Mouse (Mus musculus): ENCODE measurements around the gene Olfr355. TPM values are rescaled to one million over a fixed set of nuclear protein-coding genes. Genes with fewer than 3 reads are reported as not detected.

Gene Olfr355
- total RNA-seq (2021): not detected
- long read RNA-seq, experiment 1: 0 reads
- long read RNA-seq, experiment 2: 0 reads

DNA sequence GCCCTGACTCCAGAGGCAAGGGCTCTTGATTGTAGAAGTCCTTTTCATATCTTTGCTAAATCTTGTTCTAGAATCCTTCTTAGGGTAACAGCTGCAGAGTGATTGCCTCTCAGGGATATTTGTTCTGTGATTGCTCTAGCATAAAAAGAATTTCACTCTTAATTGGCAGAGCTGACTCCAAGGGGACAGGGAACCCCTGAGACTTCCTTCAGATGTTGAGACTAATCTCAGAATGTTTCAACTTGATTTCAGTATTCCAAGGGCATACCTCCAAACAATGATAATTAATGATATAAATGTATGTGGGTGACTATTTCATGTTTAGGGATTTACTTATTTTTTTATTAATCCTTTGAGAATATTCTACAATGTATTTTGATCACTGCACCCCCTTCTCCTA lies at the start of gene Olfr355:
TSS of gene Olfr355 (minus strand) at position 101 of the 400 bp plus-strand sequence.
- DNase-seq: no peak

DNA sequence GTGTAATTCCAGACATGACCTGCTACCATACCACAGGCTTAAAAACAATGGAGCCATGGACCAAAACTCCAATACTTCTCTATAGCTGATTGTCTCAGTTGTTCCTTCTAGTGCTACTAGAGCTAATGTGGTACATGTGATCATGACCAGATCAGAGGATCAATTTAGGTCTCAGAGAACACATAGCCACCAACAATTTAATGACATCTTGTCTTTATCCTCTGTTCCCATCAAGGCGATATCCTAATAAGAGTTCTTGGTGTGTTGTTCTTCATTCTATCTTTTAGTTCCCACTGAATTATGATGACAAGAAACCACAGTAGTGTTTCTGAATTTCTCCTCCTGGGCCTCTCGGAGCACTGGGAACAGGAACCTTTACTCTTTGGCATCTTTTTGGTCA lies 8.1 kb upstream of the Olfr355 start, which contains the start of gene Olfr356:
TSS of gene Olfr356 (plus strand) at position 301 of the 400 bp plus-strand sequence.
- no peak for DNase-seq

GRCm38 (mm10) chr2:36905380-36905779 lies 23.3 kb downstream of the Olfr355 start, which contains the start of gene Olfr354:
TSS of gene Olfr354 (plus strand) at chr2:36905680.
- no peak for DNase-seq

- DNase-seq: no peak
Measured at GRCm38 (mm10) chr2:36897114-36897513, 31.6 kb downstream of the Olfr355 start.

- DNase-seq: no peak
Measured at GRCm38 (mm10) chr2:36892836-36893235, 35.9 kb downstream of the Olfr355 start, which contains the start of gene Olfr353. TSS of gene Olfr353 (minus strand) at chr2:36892936.

Other genes with a start within 250 kb of the Olfr355 start
- gene Olfr346, start 243.1 kb downstream of the Olfr355 start, total RNA-seq (2021): not detected
- gene Olfr347, start 197.0 kb downstream of the Olfr355 start, total RNA-seq (2021): not detected
- not detected for gene Olfr348, start 144.6 kb downstream of the Olfr355 start, total RNA-seq (2021)
- gene Olfr50, start 138.4 kb downstream of the Olfr355 start, total RNA-seq (2021): not detected
- gene Olfr3, start 111.9 kb downstream of the Olfr355 start, total RNA-seq (2021): not detected
- not detected for gene Olfr350, start 82.6 kb downstream of the Olfr355 start, total RNA-seq (2021)
- gene Olfr351, start 66.2 kb downstream of the Olfr355 start, total RNA-seq (2021): not detected
- gene Olfr352, start 60.4 kb downstream of the Olfr355 start, total RNA-seq (2021): not detected
- not detected for gene Olfr353, start 36.0 kb downstream of the Olfr355 start, total RNA-seq (2021)
- not detected for gene Olfr354, start 23.2 kb downstream of the Olfr355 start, total RNA-seq (2021)
- gene Olfr356, start 8.2 kb upstream of the Olfr355 start, total RNA-seq (2021): not detected
- not detected for gene Olfr357, start 64.9 kb upstream of the Olfr355 start, total RNA-seq (2021)
- gene Olfr358, start 80.4 kb upstream of the Olfr355 start, total RNA-seq (2021): not detected
- gene Olfr360, start 136.8 kb upstream of the Olfr355 start, total RNA-seq (2021): not detected
- not detected for gene Olfr361, start 160.4 kb upstream of the Olfr355 start, total RNA-seq (2021)
- gene Olfr362, start 189.0 kb upstream of the Olfr355 start, total RNA-seq (2021): not detected
- gene Olfr364-ps1, start 210.4 kb upstream of the Olfr355 start, total RNA-seq (2021): not detected